Mouse (Mus musculus): ENCODE data around the gene Fbxo8. TPM values are rescaled to one million over a fixed set of nuclear protein-coding genes. Genes with fewer than 3 reads are reported as not detected.
A peak's percentile ranks its signal among the peaks of the same experiment; 100 is the strongest.

Fbxo8 gene
- polyA plus RNA-seq, 1 experiment from 2014 or later: 44.6 TPM

- 33% methylated on average over 6 of the region's 6 CpGs for WGBS
- no peak overlapping the region for H3K27ac ChIP-seq (ENCODE audit: low read length)
- H3K4me3 ChIP-seq (ENCODE audit: low read depth, low read length): no peak overlapping the region
- ATAC-seq (ENCODE audit: insufficient number of reproducible peaks, insufficient read depth, low FRiP score, low read depth): 0 out of 2 replicates have a peak, but pooled peaks have one; percentile 46
- H3K9ac ChIP-seq (replicated peaks; ENCODE audit: low read depth, low read length): no peak overlapping the region
- H3K4me1 ChIP-seq (ENCODE audit: control insufficient read depth, insufficient read depth, low read length): no peaks in the 10 kb centered on the region
- no peaks in the 10 kb centered on the region for H3K9me3 ChIP-seq (ENCODE audit: control insufficient read depth, low read depth, low read length)
- no peaks in the 10 kb centered on the region for H3K27me3 ChIP-seq (ENCODE audit: control insufficient read depth, insufficient read depth, low read length)
- H3K36me3 ChIP-seq (ENCODE audit: control insufficient read depth, insufficient read depth, low read length): no peaks in the 10 kb centered on the region
- peak overlapping the region; percentile 28; the same call in 1 of the 2 replicates for H3K4me2 ChIP-seq (replicated peaks; ENCODE audit: low read depth, low read length)
Measured at GRCm38 (mm10) chr8:56639277-56639676, 88.4 kb downstream of the Fbxo8 start.

Small RNA genes lying within 50 kb of the gene (microRNA-seq; reads per million reads assigned to microRNA genes)
- gene Gm25992: not detected

Other genes starting within 250 kb of the Fbxo8 start
- gene Cep44, start within 50 bp of the Fbxo8 start, polyA plus RNA-seq (2014; fragmentation: Nextera tagmentation; extraction: Ambion mirVana): 40.5 and 41.8 TPM in 2 replicates

All from stomach, embryonic 14.5 days (tissue).